Mouse (Mus musculus): ENCODE data around the gene Neurl3. TPM values are rescaled to one million over a fixed set of nuclear protein-coding genes. Genes with fewer than 3 reads are reported as not detected.

Neurl3 gene
- polyA plus RNA-seq, 1 experiment from 2014 or later: 1.7 TPM

GRCm38 (mm10) chr1:36235057-36235639, 39.3 kb downstream of the Neurl3 start:
- Histone ChIP-seq H3K27ac (no peak overlapping the region), H3K27me3 (no peaks in the 10 kb centered on the region), H3K4me1 (no peaks in the 10 kb centered on the region), H3K4me3 (no peak overlapping the region), H3K9me3 (no peaks in the 10 kb centered on the region), H3K36me3 (peaks cover 24% of the 10 kb centered on the region), H3K9ac (no peak overlapping the region), H3K4me2 (no peak overlapping the region)
- no peak for ATAC-seq (ENCODE audit: insufficient number of reproducible peaks, low FRiP score, low TSS enrichment, low read depth)
- 75% methylated on average over 9 of the region's 9 CpGs for WGBS

DNA sequence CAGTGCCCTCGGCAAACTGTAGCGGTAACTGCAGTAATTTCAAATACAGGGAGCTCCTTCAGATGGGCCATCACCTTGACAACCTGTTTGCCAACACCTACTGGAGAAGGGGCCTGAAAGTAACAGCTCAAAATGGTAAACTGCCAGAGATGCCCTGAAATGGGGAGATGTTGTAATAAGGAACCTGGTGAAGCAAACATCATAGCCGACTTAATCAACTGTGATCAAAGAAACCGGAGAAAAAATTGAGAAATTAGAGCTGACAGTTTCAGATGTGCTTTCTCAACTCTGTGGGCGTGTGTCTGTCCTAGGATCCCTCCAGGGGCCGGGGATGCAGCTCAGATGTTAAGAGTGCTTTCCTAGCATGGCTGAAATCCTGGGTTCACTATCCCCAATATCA, 41.3 kb downstream of the Neurl3 start:
- H3K9me3 ChIP-seq: no peaks in the 10 kb centered on the region
- 83% methylated on average over 6 of the region's 6 CpGs for WGBS
- H3K4me2 ChIP-seq: no peak overlapping the region
- no peak overlapping the region for H3K4me3 ChIP-seq
- peaks cover 34% of the 10 kb centered on the region for H3K36me3 ChIP-seq
- no peak overlapping the region for H3K9ac ChIP-seq
- no peaks in the 10 kb centered on the region for H3K27me3 ChIP-seq
- H3K4me1 ChIP-seq: no peaks in the 10 kb centered on the region
- no peak for ATAC-seq (ENCODE audit: insufficient number of reproducible peaks, low FRiP score, low TSS enrichment, low read depth)
- H3K27ac ChIP-seq: no peak overlapping the region

- H3K9me3 ChIP-seq: no peaks in the 10 kb centered on the region
- H3K27me3 ChIP-seq: no peaks in the 10 kb centered on the region
- no peak overlapping the region for H3K4me2 ChIP-seq
- H3K4me1 ChIP-seq: no peaks in the 10 kb centered on the region
- H3K36me3 ChIP-seq: peaks cover 41% of the 10 kb centered on the region
- no peak for ATAC-seq (ENCODE audit: insufficient number of reproducible peaks, low FRiP score, low TSS enrichment, low read depth)
- no peak overlapping the region for H3K4me3 ChIP-seq
- H3K9ac ChIP-seq: no peak overlapping the region
- WGBS: 87% methylated on average over 7 of the region's 7 CpGs
- H3K27ac ChIP-seq: no peak overlapping the region
These were observed 43.4 kb downstream of the Neurl3 start for GRCm38 (mm10) chr1:36230919-36231705.

- WGBS: 84% methylated on average over 9 of the region's 9 CpGs
- Histone ChIP-seq H3K4me2 (no peak overlapping the region), H3K36me3 (peaks cover 45% of the 10 kb centered on the region), H3K9me3 (no peaks in the 10 kb centered on the region), H3K9ac (no peak overlapping the region), H3K27ac (no peak overlapping the region), H3K27me3 (no peaks in the 10 kb centered on the region), H3K4me1 (no peaks in the 10 kb centered on the region), H3K4me3 (no peak overlapping the region)
- no peak for ATAC-seq (ENCODE audit: insufficient number of reproducible peaks, low FRiP score, low TSS enrichment, low read depth)
These were observed 46.0 kb downstream of the Neurl3 start for GRCm38 (mm10) chr1:36228461-36228860.

- Histone ChIP-seq H3K27ac (no peak overlapping the region), H3K27me3 (no peaks in the 10 kb centered on the region), H3K4me3 (no peak overlapping the region), H3K36me3 (peaks cover 44% of the 10 kb centered on the region), H3K4me1 (no peaks in the 10 kb centered on the region), H3K4me2 (no peak overlapping the region), H3K9ac (no peak overlapping the region), H3K9me3 (no peaks in the 10 kb centered on the region)
- WGBS: 82% methylated on average over 3 of the region's 3 CpGs
- no peak for ATAC-seq (ENCODE audit: insufficient number of reproducible peaks, low FRiP score, low TSS enrichment, low read depth)
These were observed 49.8 kb downstream of the Neurl3 start for GRCm38 (mm10) chr1:36224648-36225047.

Other genes starting within 250 kb of the Neurl3 start
- 6.5 and 8.1 TPM in 2 replicates for gene Hs6st1, start 206.3 kb downstream of the Neurl3 start, polyA plus RNA-seq (2015; fragmentation: Nextera tagmentation; extraction: Ambion mirVana)
- 52.2 and 57.2 TPM in 2 replicates for gene Uggt1, start 30.0 kb downstream of the Neurl3 start, polyA plus RNA-seq (2015; fragmentation: Nextera tagmentation; extraction: Ambion mirVana)
- 12.0 and 13.5 TPM in 2 replicates for gene Arid5a, start 33.1 kb upstream of the Neurl3 start, polyA plus RNA-seq (2015; fragmentation: Nextera tagmentation; extraction: Ambion mirVana)
- gene Kansl3, start 94.5 kb upstream of the Neurl3 start, polyA plus RNA-seq (2015; fragmentation: Nextera tagmentation; extraction: Ambion mirVana): 39.0 and 40.2 TPM in 2 replicates
- 0.78 and 0.98 TPM in 2 replicates for gene Fer1l5, start 97.6 kb upstream of the Neurl3 start, polyA plus RNA-seq (2015; fragmentation: Nextera tagmentation; extraction: Ambion mirVana)
- 45.3 and 46.4 TPM in 2 replicates for gene Lman2l, start 170.6 kb upstream of the Neurl3 start, polyA plus RNA-seq (2015; fragmentation: Nextera tagmentation; extraction: Ambion mirVana)
- 14.9 and 15.3 TPM in 2 replicates for gene Cnnm4, start 196.9 kb upstream of the Neurl3 start, polyA plus RNA-seq (2015; fragmentation: Nextera tagmentation; extraction: Ambion mirVana)
- 2.6 and 3.2 TPM in 2 replicates for gene Cnnm3, start 237.2 kb upstream of the Neurl3 start, polyA plus RNA-seq (2015; fragmentation: Nextera tagmentation; extraction: Ambion mirVana)

All from limb, embryonic 15.5 days (tissue).